Mouse (Mus musculus): ENCODE data around the gene Fermt3. TPM values are rescaled to one million over a fixed set of nuclear protein-coding genes. Genes with fewer than 3 reads are reported as not detected.
A peak's percentile ranks its signal among the peaks of the same experiment; 100 is the strongest.

The Fermt3 gene
- polyA plus RNA-seq, 1 experiment, result 15.7 TPM

DNA sequence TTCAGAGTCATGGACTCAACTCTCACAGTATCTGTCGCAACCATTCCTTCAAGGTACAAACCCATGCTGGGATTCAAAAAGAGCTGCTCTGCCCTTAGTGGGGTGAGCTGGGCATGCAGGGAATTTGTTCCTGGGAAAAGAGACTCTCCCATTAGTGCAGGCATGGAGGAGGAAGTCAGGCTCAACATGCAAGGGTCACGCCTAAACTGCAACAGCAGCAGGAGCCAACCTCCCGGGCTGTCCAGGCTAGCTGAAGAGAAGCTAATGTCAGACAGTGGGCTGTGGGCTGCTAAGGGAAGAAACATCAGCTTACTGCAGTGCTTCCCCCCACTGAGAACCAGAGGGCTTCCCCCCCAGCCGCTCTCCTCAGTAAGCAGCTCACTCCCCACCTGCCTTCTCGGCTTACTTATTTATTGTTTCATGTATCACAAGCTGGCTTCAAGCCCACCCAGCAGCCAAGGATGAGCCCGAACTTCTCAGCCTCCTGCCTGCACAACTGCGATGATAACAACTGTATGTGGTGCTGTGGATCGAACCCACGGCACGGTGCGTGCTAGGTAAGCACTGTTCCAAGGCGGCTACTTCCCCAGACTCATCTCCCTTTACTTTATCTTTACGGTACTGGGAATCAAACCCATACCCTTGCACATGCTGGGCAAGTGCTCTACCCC, 46.9 kb downstream of the Fermt3 start:
- DNase-seq (ENCODE audit: low spot score), result no peak

- no peak for DNase-seq (ENCODE audit: low spot score)
Measured at GRCm38 (mm10) chr19:6971644-6972043, 47.6 kb downstream of the Fermt3 start.

GRCm38 (mm10) chr19:6970460-6971085, 48.7 kb downstream of the Fermt3 start:
- no peak for DNase-seq (ENCODE audit: low spot score)

GRCm38 (mm10) chr19:6969665-6970381, 49.4 kb downstream of the Fermt3 start:
- DNase-seq (ENCODE audit: low spot score), result peak; percentile 79

DNA sequence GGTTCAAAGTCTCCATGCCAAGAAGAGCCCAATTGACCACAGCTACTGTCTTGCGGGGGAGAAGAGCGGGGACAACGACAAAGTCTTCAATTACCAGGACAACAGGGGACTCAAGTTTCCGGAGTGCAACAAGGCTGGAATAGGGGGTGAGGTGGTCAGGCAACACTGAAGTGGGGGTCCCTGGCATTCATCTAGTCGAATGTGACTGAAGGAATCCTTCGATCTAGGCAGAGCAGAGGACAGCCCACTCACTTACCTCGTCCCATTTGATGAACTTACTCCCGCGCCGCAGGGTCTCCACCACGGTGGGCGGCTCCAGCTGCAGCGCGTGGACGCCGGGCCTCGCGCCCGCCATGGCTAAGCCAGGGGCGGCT, 50.0 kb downstream of the Fermt3 start:
- DNase-seq (ENCODE audit: low spot score), result no peak

DNA sequence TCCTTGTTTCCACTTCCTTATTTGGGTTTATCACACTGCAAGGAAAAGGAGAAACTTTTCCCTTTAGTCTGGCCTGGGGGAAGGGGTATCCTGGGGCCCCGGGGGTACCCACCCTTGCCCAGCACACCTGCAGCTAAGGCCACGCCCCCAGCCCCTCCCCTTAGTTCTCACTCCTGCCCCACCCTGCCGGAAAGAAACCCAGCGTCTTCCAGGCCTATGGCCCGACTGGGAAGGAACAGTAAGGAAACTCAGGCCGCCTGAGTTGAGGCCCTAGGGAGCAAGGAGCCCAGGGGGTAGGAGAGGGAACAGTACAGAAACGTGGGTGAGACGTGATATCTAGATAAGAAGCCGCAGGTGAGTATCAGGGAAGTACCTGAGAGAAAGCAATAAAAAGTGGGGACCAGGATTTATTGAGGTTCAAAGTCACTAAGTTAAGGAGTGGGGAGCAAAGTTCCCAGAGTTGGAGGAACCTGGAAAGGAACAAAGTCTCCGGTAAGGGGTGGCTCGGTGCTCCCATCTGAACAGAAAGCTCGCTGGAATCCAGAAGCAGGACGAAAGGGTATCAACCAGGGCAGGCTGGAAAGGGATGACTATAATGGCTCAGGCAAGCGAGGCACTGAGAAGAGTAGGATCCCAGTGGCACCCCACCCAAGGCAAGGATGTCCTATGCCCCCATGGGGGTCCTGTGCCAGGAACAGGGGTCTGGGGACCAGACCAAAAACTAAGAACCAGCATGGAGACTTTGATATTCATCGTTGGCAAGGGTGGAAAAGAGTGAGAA, 50.6 kb downstream of the Fermt3 start:
- no peak for DNase-seq (ENCODE audit: low spot score)

GRCm38 (mm10) chr19:6956461-6956860, 62.8 kb downstream of the Fermt3 start:
- no peak for DNase-seq (ENCODE audit: low spot score)

- DNase-seq (ENCODE audit: low spot score), result no peak
Measured at GRCm38 (mm10) chr19:6955424-6955823, 63.8 kb downstream of the Fermt3 start.

DNA sequence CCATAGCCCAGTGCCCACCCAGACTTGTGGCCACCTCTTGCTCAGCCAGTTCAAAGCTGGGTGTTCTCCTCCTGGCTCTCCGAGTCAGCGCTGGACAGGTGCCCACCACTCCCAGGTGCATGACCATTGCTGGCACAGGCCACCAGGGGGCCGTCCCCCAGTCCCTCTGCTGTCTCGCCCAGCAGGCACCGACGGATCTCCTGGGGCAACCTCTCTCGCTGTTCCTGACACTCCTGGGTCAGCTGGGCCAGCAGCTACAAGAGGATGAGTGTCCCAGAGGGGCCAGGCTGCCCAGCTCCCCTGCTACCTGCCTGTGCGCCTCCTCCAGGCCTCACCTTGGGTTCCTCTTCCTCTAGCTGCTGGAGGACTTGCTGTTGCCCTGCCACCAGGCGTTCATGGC, 65.2 kb downstream of the Fermt3 start:
- no peak for DNase-seq (ENCODE audit: low spot score)

GRCm38 (mm10) chr19:6952712-6953037, 66.6 kb downstream of the Fermt3 start:
- DNase-seq (ENCODE audit: low spot score), result peak; percentile 57

- DNase-seq (ENCODE audit: low spot score), result peak; percentile 81
Measured at GRCm38 (mm10) chr19:6951994-6952711, 67.1 kb downstream of the Fermt3 start.

- DNase-seq (ENCODE audit: low spot score), result peak; percentile 83
Measured at GRCm38 (mm10) chr19:6951381-6951968, 67.8 kb downstream of the Fermt3 start.

GRCm38 (mm10) chr19:6950613-6951153, 68.6 kb downstream of the Fermt3 start:
- peak; percentile 56 for DNase-seq (ENCODE audit: low spot score)

- DNase-seq (ENCODE audit: low spot score), result no peak
Measured at GRCm38 (mm10) chr19:6949951-6950350, 69.3 kb downstream of the Fermt3 start.

- no peak for DNase-seq (ENCODE audit: low spot score)
Measured at GRCm38 (mm10) chr19:6949532-6949931, 69.7 kb downstream of the Fermt3 start.

Other genes with a start within 250 kb of the Fermt3 start
- 34.6 and 37.5 TPM in 2 replicates for gene Rps6ka4, start 178.8 kb downstream of the Fermt3 start, polyA plus RNA-seq (2012; rRNA removed)
- gene Ccdc88b, start 161.3 kb downstream of the Fermt3 start, polyA plus RNA-seq (2012; rRNA removed), result 2.5 and 3.2 TPM in 2 replicates
- gene Trmt112, start 109.8 kb downstream of the Fermt3 start, polyA plus RNA-seq (2012; rRNA removed), result 114 and 126 TPM in 2 replicates
- 308 and 425 TPM in 2 replicates for gene Prdx5, start 109.4 kb downstream of the Fermt3 start, polyA plus RNA-seq (2012; rRNA removed)
- 55.8 and 59.1 TPM in 2 replicates for gene Esrra, start 97.7 kb downstream of the Fermt3 start, polyA plus RNA-seq (2012; rRNA removed)
- gene Catsperz, start 94.1 kb downstream of the Fermt3 start, polyA plus RNA-seq (2012; rRNA removed), result 3.6 and 4.1 TPM in 2 replicates
- gene Kcnk4, start 85.0 kb downstream of the Fermt3 start, polyA plus RNA-seq (2012; rRNA removed), result 1.6 and 1.8 TPM in 2 replicates
- gene Bad, start 77.6 kb downstream of the Fermt3 start, polyA plus RNA-seq (2012; rRNA removed), result 67.2 and 75.9 TPM in 2 replicates
- gene Gpr137, start 77.0 kb downstream of the Fermt3 start, polyA plus RNA-seq (2012; rRNA removed), result 46.3 and 52.2 TPM in 2 replicates
- 100 and 132 TPM in 2 replicates for gene Ppp1r14b, start 44.5 kb downstream of the Fermt3 start, polyA plus RNA-seq (2012; rRNA removed)
- gene Plcb3, start 43.0 kb downstream of the Fermt3 start, polyA plus RNA-seq (2012; rRNA removed), result 83.5 and 88.1 TPM in 2 replicates
- 83.0 and 89.1 TPM in 2 replicates for gene Fkbp2, start 39.0 kb downstream of the Fermt3 start, polyA plus RNA-seq (2012; rRNA removed)
- 48.1 and 76.3 TPM in 2 replicates for gene Vegfb, start 31.8 kb downstream of the Fermt3 start, polyA plus RNA-seq (2012; rRNA removed)
- 61.7 and 65.2 TPM in 2 replicates for gene Dnajc4, start 26.9 kb downstream of the Fermt3 start, polyA plus RNA-seq (2012; rRNA removed)
- gene Nudt22, start 23.4 kb downstream of the Fermt3 start, polyA plus RNA-seq (2012; rRNA removed), result 32.6 and 37.4 TPM in 2 replicates
- gene Trpt1, start 23.3 kb downstream of the Fermt3 start, polyA plus RNA-seq (2012; rRNA removed), result 22.9 and 28.4 TPM in 2 replicates
- gene Stip1, start 20.5 kb upstream of the Fermt3 start, polyA plus RNA-seq (2012; rRNA removed), result 82.9 and 85.9 TPM in 2 replicates
- gene Macrod1, start 37.3 kb upstream of the Fermt3 start, polyA plus RNA-seq (2012; rRNA removed), result 23.7 and 26.2 TPM in 2 replicates
- gene Flrt1, start 86.3 kb upstream of the Fermt3 start, polyA plus RNA-seq (2012; rRNA removed), result 0.37 and 0.66 TPM in 2 replicates
- 91.0 and 97.6 TPM in 2 replicates for gene Otub1, start 186.8 kb upstream of the Fermt3 start, polyA plus RNA-seq (2012; rRNA removed)
- 508 and 528 TPM in 2 replicates for gene Cox8a, start 198.1 kb upstream of the Fermt3 start, polyA plus RNA-seq (2012; rRNA removed)
- gene Naa40, start 221.7 kb upstream of the Fermt3 start, polyA plus RNA-seq (2012; rRNA removed), result 25.7 and 27.6 TPM in 2 replicates
- gene Rcor2, start 247.9 kb upstream of the Fermt3 start, polyA plus RNA-seq (2012; rRNA removed), result 10.2 and 10.4 TPM in 2 replicates

Data from urinary bladder, adult 2 months (tissue).